Mouse (Mus musculus): ENCODE results near the gene 2410015M20Rik.

2410015M20Rik gene

GRCm38 (mm10) chr17:56567370-56567769, 42.2 kb downstream of the 2410015M20Rik start:
- DNase-seq = no peak

- DNase-seq = no peak
Observed at GRCm38 (mm10) chr17:56566918-56567317, 42.7 kb downstream of the 2410015M20Rik start.

- DNase-seq = no peak
Observed at GRCm38 (mm10) chr17:56566293-56566692, 43.3 kb downstream of the 2410015M20Rik start.

- no peak for DNase-seq
Observed at GRCm38 (mm10) chr17:56561866-56562265, 47.7 kb downstream of the 2410015M20Rik start.

GRCm38 (mm10) chr17:56560131-56560530, 49.4 kb downstream of the 2410015M20Rik start:
- DNase-seq = peak; percentile 33

GRCm38 (mm10) chr17:56559386-56559785, 50.2 kb downstream of the 2410015M20Rik start:
- peak; percentile 52 for DNase-seq

GRCm38 (mm10) chr17:56558448-56558847, 51.1 kb downstream of the 2410015M20Rik start:
- peak; percentile 72 for DNase-seq
